Mouse (Mus musculus) erythroblast, embryonic 14.5 days (primary cell): ENCODE data around the gene Ccdc8.

Experiments
- GATA1 ChIP-seq: IDR thresholded peaks from 2 replicates; pipeline ENCODE4 v1.6.1; 2012; ENCODE audit warnings: low read length, inconsistent platforms, mixed read lengths
- TAL1 ChIP-seq: IDR thresholded peaks from 3 replicates; pipeline ENCODE4 v1.6.1; 2012; ENCODE audit warnings: low read length, inconsistent platforms, mixed read lengths

DNA sequence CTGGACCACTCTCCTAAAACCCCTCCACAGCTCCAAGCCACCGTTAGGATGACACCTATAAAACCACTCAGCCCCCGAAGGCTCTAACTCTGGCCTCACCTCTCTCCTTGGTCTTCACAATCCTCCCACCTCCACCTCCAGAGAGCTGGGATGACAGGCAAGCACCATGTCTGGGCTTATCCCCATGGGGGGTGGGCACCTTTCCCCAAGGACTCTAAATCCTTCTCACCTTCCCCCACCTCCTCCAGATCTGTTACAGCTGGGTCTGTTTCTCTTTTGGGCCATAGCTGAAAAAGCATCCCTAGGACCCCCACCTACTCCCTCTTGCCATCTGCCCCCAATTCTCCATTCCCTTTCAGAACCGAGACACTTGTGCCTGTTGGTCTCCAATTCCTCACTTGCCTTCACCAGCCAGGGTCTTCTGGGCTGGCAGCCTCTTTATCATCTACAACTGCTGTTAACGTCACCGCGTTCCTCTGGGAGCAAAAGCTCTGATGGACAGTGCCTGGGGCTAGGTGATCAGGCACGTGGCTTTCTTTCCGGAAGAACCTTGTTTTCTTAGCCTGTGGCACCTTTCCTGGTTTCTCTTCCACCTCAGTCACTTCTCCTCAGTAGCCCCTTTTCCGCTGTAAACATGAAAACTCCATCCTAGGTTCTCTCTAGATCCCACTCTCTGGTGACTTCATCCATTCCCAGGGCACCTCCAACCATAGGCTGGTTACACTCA lies 33.6 kb downstream of the Ccdc8 start:
- TF ChIP-seq TAL1 (no peak), GATA1 (no peak)
